ENCODE assay signal across 7 mouse cellular contexts in the genomic region with DNA sequence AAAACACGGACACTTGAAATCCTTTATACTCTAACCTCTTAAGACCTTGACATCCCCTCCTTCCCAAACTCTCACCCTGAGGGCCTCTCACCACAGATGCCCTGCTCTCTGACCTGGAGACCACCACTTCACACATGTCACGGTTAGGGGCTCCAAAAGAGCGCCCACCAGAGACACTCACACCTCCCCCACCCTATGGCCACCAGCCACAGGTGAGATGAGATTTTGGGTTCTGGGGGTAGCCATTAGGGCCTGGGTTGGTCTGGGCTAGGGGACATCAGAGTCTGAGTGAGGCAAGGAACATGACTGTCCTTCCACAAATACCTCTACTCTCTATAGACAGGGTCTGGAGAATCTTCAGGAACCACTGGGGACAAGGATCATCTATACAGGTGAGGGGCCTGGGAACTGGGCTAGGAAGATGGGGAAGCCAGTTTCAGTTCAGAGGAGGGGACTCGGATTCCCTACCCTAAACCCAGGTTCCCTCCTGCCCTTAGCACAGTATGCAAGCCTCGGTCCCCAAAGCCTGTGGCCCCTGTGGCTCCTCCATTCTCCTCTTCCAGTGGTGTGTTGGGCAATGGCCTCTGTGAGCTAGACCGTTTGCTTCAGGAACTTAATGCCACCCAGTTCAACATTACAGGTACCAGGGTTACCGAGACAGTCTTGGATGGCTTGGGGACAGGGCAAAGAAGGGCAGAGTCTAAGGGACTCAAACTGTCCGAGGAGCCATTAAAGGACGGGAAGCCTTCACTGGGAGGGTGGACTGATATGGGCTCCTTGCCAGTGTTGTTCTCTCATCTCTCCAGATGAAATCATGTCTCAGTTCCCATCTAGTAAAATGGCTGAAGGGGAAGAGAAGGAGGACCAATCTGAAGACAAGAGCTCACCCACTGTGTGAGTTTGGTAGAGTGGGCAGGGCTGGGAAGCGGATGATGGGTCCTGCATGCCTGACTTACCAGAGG. TPM values are rescaled to one million over a fixed set of nuclear protein-coding genes. Genes with fewer than 3 reads are reported as not detected.
A peak's percentile ranks its signal among the peaks of the same experiment; 100 is the strongest.
DNase-seq lines count a peak whose midpoint lies in the region; ATAC-seq and TF ChIP-seq lines count a peak whose summit lies in the region.

No protein-coding gene starts in this region.

- H3K9me3 ChIP-seq in kidney, embryonic 16.5 days (ENCODE audit: low read length): no peaks in the 10 kb centered on the region
- H3K9me3 ChIP-seq in heart, embryonic 16.5 days (replicated peaks; ENCODE audit: control insufficient read depth, low read length): no peaks in the 10 kb centered on the region
- H3K9me3 ChIP-seq in intestine, embryonic 14.5 days (ENCODE audit: control insufficient read depth, low read length): no peaks in the 10 kb centered on the region
- H3K9me3 ChIP-seq in midbrain, postnatal 0 days (ENCODE audit: low read length): no peaks in the 10 kb centered on the region

- 77% methylated on average over 10 of the region's 10 CpGs for WGBS in kidney, embryonic 16.5 days
- WGBS in heart, embryonic 16.5 days: 68% methylated on average over 10 of the region's 10 CpGs
- WGBS in intestine, embryonic 14.5 days: 81% methylated on average over 10 of the region's 10 CpGs
- 83% methylated on average over 10 of the region's 10 CpGs for WGBS in midbrain, postnatal 0 days

- H3K36me3 ChIP-seq in kidney, embryonic 16.5 days (ENCODE audit: insufficient read depth, low read length): peaks cover 20% of the 10 kb centered on the region
- peaks cover 44% of the 10 kb centered on the region for H3K36me3 ChIP-seq in heart, embryonic 16.5 days (ENCODE audit: control insufficient read depth, insufficient read depth)
- peaks cover 56% of the 10 kb centered on the region for H3K36me3 ChIP-seq in intestine, embryonic 14.5 days (ENCODE audit: control insufficient read depth, insufficient read depth, low read length)
- peaks cover 11% of the 10 kb centered on the region for H3K36me3 ChIP-seq in midbrain, postnatal 0 days (ENCODE audit: insufficient read depth, low read length)

- ATAC-seq in kidney, embryonic 16.5 days (ENCODE audit: low FRiP score, low TSS enrichment): no peak
- no peak for ATAC-seq in heart, embryonic 16.5 days (replicated peaks; ENCODE audit: extremely low read depth, insufficient read depth, low FRiP score)
- no peak for ATAC-seq in intestine, embryonic 14.5 days (replicated peaks; ENCODE audit: low FRiP score, low TSS enrichment, low read depth)
- no peak for ATAC-seq in midbrain, postnatal 0 days (ENCODE audit: low FRiP score)
- ATAC-seq in activated CD4-positive, CD25-positive, alpha-beta regulatory T cell, adult 4 months: no peak

- H3K27me3 ChIP-seq in kidney, embryonic 16.5 days (ENCODE audit: insufficient read depth, low read length): no peaks in the 10 kb centered on the region
- no peaks in the 10 kb centered on the region for H3K27me3 ChIP-seq in heart, embryonic 16.5 days (ENCODE audit: control insufficient read depth, insufficient read depth, low read length)
- H3K27me3 ChIP-seq in intestine, embryonic 14.5 days (replicated peaks; ENCODE audit: control insufficient read depth, insufficient read depth, low read length): no peaks in the 10 kb centered on the region
- H3K27me3 ChIP-seq in midbrain, postnatal 0 days (ENCODE audit: insufficient read depth, low read length): no peaks in the 10 kb centered on the region

- H3K27ac ChIP-seq in kidney, embryonic 16.5 days (ENCODE audit: low read length): no peak overlapping the region
- no peak overlapping the region for H3K27ac ChIP-seq in heart, embryonic 16.5 days (ENCODE audit: low read length)
- no peak overlapping the region; the same call in 1 of the 2 replicates for H3K27ac ChIP-seq in intestine, embryonic 14.5 days (ENCODE audit: low read depth)
- H3K27ac ChIP-seq in midbrain, postnatal 0 days (ENCODE audit: low read depth, low read length): no peak overlapping the region

- H3K4me2 ChIP-seq in kidney, embryonic 16.5 days (replicated peaks; ENCODE audit: low read depth, low read length): peak overlapping the region; percentile 69
- peak overlapping the region; percentile 67 for H3K4me2 ChIP-seq in heart, embryonic 16.5 days (ENCODE audit: low read depth, low read length)
- peak overlapping the region; percentile 67 for H3K4me2 ChIP-seq in intestine, embryonic 14.5 days (ENCODE audit: low read length)
- peak overlapping the region; percentile 68 for H3K4me2 ChIP-seq in midbrain, postnatal 0 days (ENCODE audit: low read depth, low read length, poor library complexity, severe bottlenecking)

- H3K9ac ChIP-seq in kidney, embryonic 16.5 days (replicated peaks; ENCODE audit: low read length): peak overlapping the region; percentile 84
- H3K9ac ChIP-seq in heart, embryonic 16.5 days (ENCODE audit: low read length): peak overlapping the region; percentile 94
- peak overlapping the region; percentile 78 for H3K9ac ChIP-seq in intestine, embryonic 14.5 days (ENCODE audit: low read length)
- H3K9ac ChIP-seq in midbrain, postnatal 0 days (replicated peaks; ENCODE audit: low read length, poor library complexity, severe bottlenecking): 0 out of 2 replicates have a peak overlapping the region, but pooled peaks have one; percentile 15

- DNase-seq in kidney, adult 8-10 months: no peak
- no peak for DNase-seq in intestine, embryonic 14.5 days (ENCODE audit: low spot score)
- no peak for DNase-seq in midbrain, postnatal 0 days (ENCODE audit: low spot score)
- DNase-seq in left cerebral cortex, adult 18-20 months (ENCODE audit: low spot score in 2 of 2): no peak

- TF ChIP-seq CTCF in midbrain, postnatal 0 days (IDR thresholded peaks at IDR 0.05): no peak

- H3K4me1 ChIP-seq in kidney, embryonic 16.5 days (ENCODE audit: insufficient read depth, low read length): peaks cover 34% of the 10 kb centered on the region
- H3K4me1 ChIP-seq in heart, embryonic 16.5 days (ENCODE audit: control insufficient read depth, insufficient read depth, low read length): peaks cover 24% of the 10 kb centered on the region
- peaks cover 28% of the 10 kb centered on the region; the same call in 1 of the 2 replicates for H3K4me1 ChIP-seq in intestine, embryonic 14.5 days (replicated peaks; ENCODE audit: control insufficient read depth, insufficient read depth, low read length)
- H3K4me1 ChIP-seq in midbrain, postnatal 0 days (ENCODE audit: insufficient read depth, low read length): peaks cover 3% of the 10 kb centered on the region

- peak overlapping the region; percentile 68 for H3K4me3 ChIP-seq in kidney, embryonic 16.5 days (ENCODE audit: low read length)
- peak overlapping the region; percentile 78 for H3K4me3 ChIP-seq in heart, embryonic 16.5 days (ENCODE audit: low read length)
- H3K4me3 ChIP-seq in intestine, embryonic 14.5 days (ENCODE audit: low read depth, low read length): peak overlapping the region; percentile 54
- no peak overlapping the region for H3K4me3 ChIP-seq in midbrain, postnatal 0 days (ENCODE audit: low read depth, low read length)

RNA-seq across cellular contexts. Expression of gene Tgfb1i1, which starts 1.8 kb away (rescaled TPM):
- 104 and 111 TPM in 2 replicates for polyA plus RNA-seq in kidney, embryonic 16.5 days (2015; fragmentation: Nextera tagmentation; extraction: Ambion mirVana)
- 161 and 168 TPM in 2 replicates for polyA plus RNA-seq in heart, embryonic 16.5 days (2015; fragmentation: Nextera tagmentation; extraction: Ambion mirVana)
- polyA plus RNA-seq in intestine, embryonic 14.5 days (2014; fragmentation: Nextera tagmentation; extraction: Ambion mirVana): 178 and 179 TPM in 2 replicates
- 14.4 and 20.2 TPM in 2 replicates for total RNA-seq in midbrain, postnatal 0 days (2014; rRNA removed)
- polyA plus RNA-seq in midbrain, postnatal 0 days (2015; fragmentation: Nextera tagmentation; extraction: Ambion mirVana): 18.2 and 23.0 TPM in 2 replicates
- under 1 TPM in 1 of 2 experiments, not detected in 1; 0.59 TPM for polyA plus RNA-seq in activated CD4-positive, CD25-positive, alpha-beta regulatory T cell, adult 4 months (2017; shearing (Covaris generic))
- total RNA-seq in left cerebral cortex, adult 18-20 months (2021): 10 to 100 TPM; 21.6 to 22.8 TPM

RNA-seq across cellular contexts. Expression of gene 9130023H24Rik, which starts 10.5 kb away (rescaled TPM):
- 8.7 and 8.8 TPM in 2 replicates for polyA plus RNA-seq in kidney, embryonic 16.5 days (2015; fragmentation: Nextera tagmentation; extraction: Ambion mirVana)
- 4.9 and 6.8 TPM in 2 replicates for polyA plus RNA-seq in heart, embryonic 16.5 days (2015; fragmentation: Nextera tagmentation; extraction: Ambion mirVana)
- polyA plus RNA-seq in intestine, embryonic 14.5 days (2014; fragmentation: Nextera tagmentation; extraction: Ambion mirVana): 6.5 and 7.6 TPM in 2 replicates
- total RNA-seq in midbrain, postnatal 0 days (2014; rRNA removed): 3.6 and 6.3 TPM in 2 replicates
- 4.2 and 4.4 TPM in 2 replicates for polyA plus RNA-seq in midbrain, postnatal 0 days (2015; fragmentation: Nextera tagmentation; extraction: Ambion mirVana)
- 1 to 10 TPM; 4.0 to 5.8 TPM for polyA plus RNA-seq in activated CD4-positive, CD25-positive, alpha-beta regulatory T cell, adult 4 months (2017; shearing (Covaris generic))
- 1 to 10 TPM; 2.9 to 3.6 TPM for total RNA-seq in left cerebral cortex, adult 18-20 months (2021)

RNA-seq across cellular contexts. Expression of gene Armc5, which starts 11.2 kb away (rescaled TPM):
- polyA plus RNA-seq in kidney, embryonic 16.5 days (2015; fragmentation: Nextera tagmentation; extraction: Ambion mirVana): 19.7 and 21.7 TPM in 2 replicates
- 12.8 and 13.8 TPM in 2 replicates for polyA plus RNA-seq in heart, embryonic 16.5 days (2015; fragmentation: Nextera tagmentation; extraction: Ambion mirVana)
- polyA plus RNA-seq in intestine, embryonic 14.5 days (2014; fragmentation: Nextera tagmentation; extraction: Ambion mirVana): 13.4 and 13.8 TPM in 2 replicates
- total RNA-seq in midbrain, postnatal 0 days (2014; rRNA removed): 15.0 and 19.9 TPM in 2 replicates
- polyA plus RNA-seq in midbrain, postnatal 0 days (2015; fragmentation: Nextera tagmentation; extraction: Ambion mirVana): 15.2 and 15.9 TPM in 2 replicates
- 1 to 10 TPM; 3.9 to 5.6 TPM for polyA plus RNA-seq in activated CD4-positive, CD25-positive, alpha-beta regulatory T cell, adult 4 months (2017; shearing (Covaris generic))
- total RNA-seq in left cerebral cortex, adult 18-20 months (2021): 10 to 100 TPM; 12.2 to 14.7 TPM

RNA-seq across cellular contexts. Expression of gene Slc5a2, which starts 17.1 kb away (rescaled TPM):
- polyA plus RNA-seq in kidney, embryonic 16.5 days (2015; fragmentation: Nextera tagmentation; extraction: Ambion mirVana): 15.0 and 15.6 TPM in 2 replicates
- 0.11 TPM in 1 of 2 replicates, not detected in the other for polyA plus RNA-seq in heart, embryonic 16.5 days (2015; fragmentation: Nextera tagmentation; extraction: Ambion mirVana)
- polyA plus RNA-seq in intestine, embryonic 14.5 days (2014; fragmentation: Nextera tagmentation; extraction: Ambion mirVana): 0.15 TPM in 1 of 2 replicates, not detected in the other
- total RNA-seq in midbrain, postnatal 0 days (2014; rRNA removed): not detected in 2 replicates
- polyA plus RNA-seq in midbrain, postnatal 0 days (2015; fragmentation: Nextera tagmentation; extraction: Ambion mirVana): 0.36 TPM in 1 of 2 replicates, not detected in the other
- not detected for polyA plus RNA-seq in activated CD4-positive, CD25-positive, alpha-beta regulatory T cell, adult 4 months (2017; shearing (Covaris generic))
- total RNA-seq in left cerebral cortex, adult 18-20 months (2021): not detected

RNA-seq across cellular contexts. Expression of gene Cox6a2, which starts 42.2 kb away (rescaled TPM):
- 1.7 and 3.0 TPM in 2 replicates for polyA plus RNA-seq in kidney, embryonic 16.5 days (2015; fragmentation: Nextera tagmentation; extraction: Ambion mirVana)
- polyA plus RNA-seq in heart, embryonic 16.5 days (2015; fragmentation: Nextera tagmentation; extraction: Ambion mirVana): 1,071 and 1,148 TPM in 2 replicates
- polyA plus RNA-seq in intestine, embryonic 14.5 days (2014; fragmentation: Nextera tagmentation; extraction: Ambion mirVana): not detected in 2 replicates
- total RNA-seq in midbrain, postnatal 0 days (2014; rRNA removed): not detected in 2 replicates
- 3.3 and 3.8 TPM in 2 replicates for polyA plus RNA-seq in midbrain, postnatal 0 days (2015; fragmentation: Nextera tagmentation; extraction: Ambion mirVana)
- polyA plus RNA-seq in activated CD4-positive, CD25-positive, alpha-beta regulatory T cell, adult 4 months (2017; shearing (Covaris generic)): not detected
- 10 to 100 TPM in 1 of 2 experiments, 1 to 10 TPM in 1; 7.5 to 10.4 TPM for total RNA-seq in left cerebral cortex, adult 18-20 months (2021)

Comparison
In these comparisons a context has a peak if more than half of its experiments do, and no peak if none do; other contexts are left out.
1. H3K9ac ChIP-seq: peak in every context shown above with its lines; median percentile 94 in heart, embryonic 16.5 days; 84 in kidney, embryonic 16.5 days; 78 in intestine, embryonic 14.5 days; 15 in midbrain, postnatal 0 days.
2. RNA of gene Tgfb1i1, which starts 1.8 kb away (polyA plus RNA-seq): 178 to 179 TPM in intestine, embryonic 14.5 days, 161 to 168 TPM in heart, embryonic 16.5 days, 104 to 111 TPM in kidney, embryonic 16.5 days and 18.2 to 23.0 TPM in midbrain, postnatal 0 days; 0.59 TPM in activated CD4-positive, CD25-positive, alpha-beta regulatory T cell, adult 4 months; every median in the first group is over 10 times any median in the second.
3. Peak in every context shown above with its lines, with median percentiles within 50 percentile points of each other: H3K4me2 ChIP-seq.